Mouse (Mus musculus): ENCODE measurements around the gene Rec114. TPM values are rescaled to one million over a fixed set of nuclear protein-coding genes. Genes with fewer than 3 reads are reported as not detected.

Rec114 gene
- polyA plus RNA-seq, 1 experiment: not detected

- Histone ChIP-seq H3K27ac (ENCODE audit: insufficient read depth, low read length) (peak overlapping the region; percentile 39; the same call in 1 of the 2 replicates), H3K4me3 (ENCODE audit: insufficient read depth, low read length) (no peak overlapping the region), H3K4me1 (ENCODE audit: control insufficient read depth, insufficient read depth, low read length) (peaks cover 14% of the 10 kb centered on the region)
- TF ChIP-seq CTCF (IDR thresholded peaks at IDR 0.05; ENCODE audit: borderline replicate concordance, insufficient read depth, low read length) (no peak), POLR2A (IDR thresholded peaks at IDR 0.05; ENCODE audit: low read depth, low read length) (no peak)
These were observed 74.7 kb downstream of the Rec114 start for GRCm38 (mm10) chr9:58669071-58669470.

DNA sequence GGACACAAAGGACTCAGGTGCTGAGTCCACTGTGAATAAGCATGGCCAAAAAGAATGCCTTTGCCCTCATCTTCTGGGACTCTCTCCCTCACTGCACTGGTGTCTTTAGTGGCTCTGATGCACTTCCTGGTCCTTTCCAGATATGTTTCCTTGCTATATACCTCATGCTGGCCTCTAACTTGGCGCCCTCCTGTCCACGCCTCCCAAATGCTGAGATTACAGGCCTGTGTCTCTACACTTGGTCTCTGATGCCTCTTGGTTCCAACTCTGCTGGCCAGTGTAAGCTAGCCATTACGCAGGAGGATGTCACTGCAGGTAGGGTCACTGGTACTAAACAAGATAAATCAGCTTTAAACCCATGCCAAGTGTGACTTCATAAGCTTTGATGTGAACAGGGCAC, 75.6 kb downstream of the Rec114 start:
- Histone ChIP-seq H3K4me3 (ENCODE audit: insufficient read depth, low read length) (no peak overlapping the region), H3K27ac (ENCODE audit: insufficient read depth, low read length) (peak overlapping the region; percentile 39; the same call in 1 of the 2 replicates), H3K4me1 (ENCODE audit: control insufficient read depth, insufficient read depth, low read length) (peaks cover 14% of the 10 kb centered on the region)
- TF ChIP-seq POLR2A (IDR thresholded peaks at IDR 0.05; ENCODE audit: low read depth, low read length) (no peak), CTCF (IDR thresholded peaks at IDR 0.05; ENCODE audit: borderline replicate concordance, insufficient read depth, low read length) (no peak)

- no peak overlapping the region for H3K4me3 ChIP-seq (ENCODE audit: insufficient read depth, low read length)
- TF ChIP-seq CTCF (IDR thresholded peaks at IDR 0.05; ENCODE audit: borderline replicate concordance, insufficient read depth, low read length) (no peak), POLR2A (IDR thresholded peaks at IDR 0.05; ENCODE audit: low read depth, low read length) (no peak)
These were observed 76.5 kb downstream of the Rec114 start for GRCm38 (mm10) chr9:58667244-58667643.

DNA sequence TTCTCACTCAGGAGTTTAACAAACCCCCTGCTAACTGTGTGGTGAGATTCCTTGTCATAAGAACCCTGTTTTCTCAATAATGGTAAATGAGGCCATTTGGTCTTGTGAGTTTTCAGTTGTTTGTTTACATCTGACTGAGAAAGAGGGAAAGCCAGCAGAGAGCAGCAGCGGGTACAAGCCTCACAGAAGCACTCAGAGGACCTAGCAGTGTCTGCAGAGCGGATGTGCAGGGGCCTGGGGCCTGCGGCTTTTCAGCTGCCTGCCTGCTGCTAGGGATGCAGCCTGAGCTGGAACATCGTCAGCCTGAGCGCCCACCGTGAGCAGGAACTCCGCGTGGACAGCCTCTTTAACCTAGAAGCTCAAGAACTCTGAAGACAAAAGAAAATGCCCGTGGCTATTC, 77.6 kb downstream of the Rec114 start:
- Histone ChIP-seq H3K4me3 (ENCODE audit: insufficient read depth, low read length) (no peak overlapping the region), H3K27ac (ENCODE audit: insufficient read depth, low read length) (no peak overlapping the region), H3K4me1 (ENCODE audit: control insufficient read depth, insufficient read depth, low read length) (peaks cover 6% of the 10 kb centered on the region; the same call in 1 of the 2 replicates)
- TF ChIP-seq POLR2A (IDR thresholded peaks at IDR 0.05; ENCODE audit: low read depth, low read length): no peak
- no peak for TF ChIP-seq CTCF (IDR thresholded peaks at IDR 0.05; ENCODE audit: borderline replicate concordance, insufficient read depth, low read length)

More at GRCm38 (mm10) chr9:58667244-58667643, 76.5 kb downstream of the Rec114 start:
- no peak overlapping the region for H3K27ac ChIP-seq (ENCODE audit: insufficient read depth, low read length)
- peaks cover 7% of the 10 kb centered on the region for H3K4me1 ChIP-seq (ENCODE audit: control insufficient read depth, insufficient read depth, low read length)

- no peak overlapping the region for H3K27ac ChIP-seq (ENCODE audit: insufficient read depth, low read length)
- TF ChIP-seq POLR2A (IDR thresholded peaks at IDR 0.05; ENCODE audit: low read depth, low read length): no peak
- TF ChIP-seq CTCF (IDR thresholded peaks at IDR 0.05; ENCODE audit: borderline replicate concordance, insufficient read depth, low read length): no peak
- H3K4me3 ChIP-seq (ENCODE audit: insufficient read depth, low read length): no peak overlapping the region
- H3K4me1 ChIP-seq (ENCODE audit: control insufficient read depth, insufficient read depth, low read length): peaks cover 6% of the 10 kb centered on the region; the same call in 1 of the 2 replicates
These were observed 78.3 kb downstream of the Rec114 start for GRCm38 (mm10) chr9:58665492-58665891.

- no peak for TF ChIP-seq CTCF (IDR thresholded peaks at IDR 0.05; ENCODE audit: borderline replicate concordance, insufficient read depth, low read length)
- TF ChIP-seq POLR2A (IDR thresholded peaks at IDR 0.05; ENCODE audit: low read depth, low read length): no peak
- no peak overlapping the region for H3K27ac ChIP-seq (ENCODE audit: insufficient read depth, low read length)
- H3K4me3 ChIP-seq (ENCODE audit: insufficient read depth, low read length): no peak overlapping the region
- no peaks in the 10 kb centered on the region for H3K4me1 ChIP-seq (ENCODE audit: control insufficient read depth, insufficient read depth, low read length)
These were observed 81.0 kb downstream of the Rec114 start for GRCm38 (mm10) chr9:58662791-58663190.

DNA sequence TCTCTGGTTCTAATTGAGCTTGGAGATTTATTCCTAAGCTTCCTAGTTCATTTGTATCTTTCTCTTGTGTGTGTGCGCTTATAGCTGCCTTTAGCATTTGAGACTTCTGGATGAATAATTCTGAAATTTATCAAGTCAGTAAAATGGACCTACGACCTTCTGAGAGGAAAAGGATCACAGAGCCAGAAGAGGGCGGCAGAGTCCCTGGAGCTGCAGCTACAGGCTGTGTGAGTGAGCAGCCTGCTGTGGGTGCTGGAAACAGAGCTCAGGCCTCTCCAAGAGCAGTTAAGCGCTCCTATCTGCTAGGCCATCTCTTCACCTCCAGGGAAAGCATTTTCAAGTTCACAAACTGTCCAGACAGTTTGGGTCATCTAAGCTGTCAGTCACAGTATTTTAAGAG, 81.8 kb downstream of the Rec114 start:
- no peak for TF ChIP-seq CTCF (IDR thresholded peaks at IDR 0.05; ENCODE audit: borderline replicate concordance, insufficient read depth, low read length)
- Histone ChIP-seq H3K4me1 (ENCODE audit: control insufficient read depth, insufficient read depth, low read length) (no peaks in the 10 kb centered on the region), H3K4me3 (ENCODE audit: insufficient read depth, low read length) (no peak overlapping the region), H3K27ac (ENCODE audit: insufficient read depth, low read length) (no peak overlapping the region)

GRCm38 (mm10) chr9:58660673-58661072, 83.1 kb downstream of the Rec114 start:
- no peak overlapping the region for H3K4me3 ChIP-seq (ENCODE audit: insufficient read depth, low read length)
- H3K4me1 ChIP-seq (ENCODE audit: control insufficient read depth, insufficient read depth, low read length): no peaks in the 10 kb centered on the region
- H3K27ac ChIP-seq (ENCODE audit: insufficient read depth, low read length): no peak overlapping the region
- TF ChIP-seq POLR2A (IDR thresholded peaks at IDR 0.05; ENCODE audit: low read depth, low read length) (no peak), CTCF (IDR thresholded peaks at IDR 0.05; ENCODE audit: borderline replicate concordance, insufficient read depth, low read length) (no peak)

DNA sequence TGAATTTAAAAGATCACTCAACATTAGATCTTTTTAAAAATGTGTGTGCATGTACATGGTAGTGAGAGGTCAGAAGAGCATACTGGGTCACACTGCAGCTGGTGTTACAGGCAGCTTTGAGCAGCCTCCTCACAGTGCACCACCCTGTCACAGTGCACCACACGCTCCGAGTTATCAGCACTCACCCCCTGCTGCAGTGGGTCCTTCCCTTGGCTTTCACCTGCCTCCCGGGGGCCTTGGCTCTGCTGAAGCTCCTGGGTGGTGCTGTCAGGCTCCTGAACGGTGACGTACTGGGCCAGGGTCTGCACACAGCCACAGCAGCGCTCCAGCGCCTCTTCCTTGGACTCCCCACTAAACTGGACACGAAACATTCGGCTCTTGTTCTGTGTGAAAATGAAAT, 83.8 kb downstream of the Rec114 start:
- no peak overlapping the region for H3K4me3 ChIP-seq (ENCODE audit: insufficient read depth, low read length)
- no peak overlapping the region for H3K27ac ChIP-seq (ENCODE audit: insufficient read depth, low read length)
- no peaks in the 10 kb centered on the region for H3K4me1 ChIP-seq (ENCODE audit: control insufficient read depth, insufficient read depth, low read length)
- TF ChIP-seq POLR2A (IDR thresholded peaks at IDR 0.05; ENCODE audit: low read depth, low read length): no peak
- no peak for TF ChIP-seq CTCF (IDR thresholded peaks at IDR 0.05; ENCODE audit: borderline replicate concordance, insufficient read depth, low read length)

- Histone ChIP-seq H3K27ac (ENCODE audit: insufficient read depth, low read length) (no peak overlapping the region), H3K4me3 (ENCODE audit: insufficient read depth, low read length) (no peak overlapping the region), H3K4me1 (ENCODE audit: control insufficient read depth, insufficient read depth, low read length) (no peaks in the 10 kb centered on the region)
- TF ChIP-seq POLR2A (IDR thresholded peaks at IDR 0.05; ENCODE audit: low read depth, low read length) (no peak), CTCF (IDR thresholded peaks at IDR 0.05; ENCODE audit: borderline replicate concordance, insufficient read depth, low read length) (no peak)
These were observed 84.4 kb downstream of the Rec114 start for GRCm38 (mm10) chr9:58659331-58659730.
